Mouse (Mus musculus): ENCODE results near the gene Csn1s1. TPM values are rescaled to one million over a fixed set of nuclear protein-coding genes. Genes with fewer than 3 reads are reported as not detected.

The Csn1s1 gene
- total and polyA plus RNA-seq, 3 experiments: not detected

DNA sequence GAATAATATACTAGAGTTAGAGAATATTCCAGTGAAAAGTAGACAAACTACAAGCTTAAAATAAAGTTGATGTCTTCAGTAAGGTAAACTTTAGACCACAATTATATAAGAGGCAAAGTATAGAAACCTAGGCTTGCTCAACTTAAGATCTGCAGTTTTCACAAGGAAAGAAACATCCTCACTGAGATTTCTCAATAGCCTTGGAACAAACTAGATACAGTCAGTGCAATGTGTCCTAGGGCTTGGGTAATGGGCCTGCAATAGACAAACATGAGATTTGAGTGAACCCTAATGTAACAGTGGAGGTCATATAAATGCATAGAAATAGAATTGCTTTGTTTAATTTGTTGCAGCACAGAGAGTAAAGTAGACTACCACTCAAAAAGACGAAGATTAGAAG lies 39.9 kb downstream of the Csn1s1 start:
- Histone ChIP-seq H3K4me3 (replicated peaks in 1 of 3; ENCODE audit: low read depth in 2 of 3, low read length in 2 of 3, poor library complexity in 1 of 3) (no peak overlapping the region), H3K9ac (ENCODE audit: insufficient read depth, low read depth) (no peak overlapping the region), H3K9me3 (replicated peaks; ENCODE audit: low read length) (no peaks in the 10 kb centered on the region), H3K79me2 (replicated peaks; ENCODE audit: control insufficient read depth, extremely low read depth, insufficient read depth, poor library complexity, severe bottlenecking) (no peaks in the 10 kb centered on the region), H3K36me3 (replicated peaks in 1 of 2; ENCODE audit: control insufficient read depth in 1 of 2, insufficient read depth in 1 of 2, low read length in 1 of 2) (no peaks in the 10 kb centered on the region), H3K4me1 (ENCODE audit: control insufficient read depth in 1 of 2, insufficient read depth in 2 of 2) (no peaks in the 10 kb centered on the region), H3K4me2 (ENCODE audit: insufficient read depth, low read depth, poor library complexity, severe bottlenecking) (no peak overlapping the region), H3K27ac (ENCODE audit: insufficient read depth, low read depth) (no peak overlapping the region), H3K27me3 (replicated peaks) (no peaks in the 10 kb centered on the region)
- dilution Hi-C loops (cut with MboI; ENCODE audit: extremely low pct_ligation_motif_present, extremely low pct_unique_long_range_greater_than_20kb, low sequenced_read_pairs): no loop called here
- no peak for DNase-seq (ENCODE audit: extremely low read depth)
- in situ Hi-C loops (cut with MboI; ENCODE audit: low pct_ligation_motif_present, low pct_unique_long_range_greater_than_20kb, low sequenced_read_pairs): no loop called here
- TF ChIP-seq ZKSCAN1 (IDR thresholded peaks at IDR 0.05; ENCODE audit: borderline replicate concordance, low read depth, low read length) (no peak), RAD21 (IDR thresholded peaks at IDR 0.05; ENCODE audit: low read depth, low read length) (no peak), BHLHE40 (IDR thresholded peaks at IDR 0.05; ENCODE audit: low read depth, low read length) (no peak), ETS1 (conservative IDR thresholded peaks at IDR 0.05; ENCODE audit: low read depth, low read length) (no peak), KAT2A (IDR thresholded peaks at IDR 0.05; ENCODE audit: insufficient replicate concordance, low read length) (no peak), MXI1 (IDR thresholded peaks at IDR 0.05; ENCODE audit: low read depth, low read length) (no peak), CHD2 (IDR thresholded peaks at IDR 0.05; ENCODE audit: low read length) (no peak), TBP (conservative IDR thresholded peaks at IDR 0.05; ENCODE audit: low read depth, low read length) (no peak), RCOR1 (conservative IDR thresholded peaks at IDR 0.05; ENCODE audit: low read depth, low read length) (no peak), MEF2A (IDR thresholded peaks at IDR 0.05; ENCODE audit: borderline replicate concordance, low read depth, low read length) (no peak), PAX5 (IDR thresholded peaks at IDR 0.05; ENCODE audit: low read length) (no peak)

Other genes with a start within 250 kb of the Csn1s1 start
- gene Ugt2b38, start 242.0 kb upstream of the Csn1s1 start, total RNA-seq (2012; rRNA removed): not detected in 2 replicates
- not detected in 2 replicates for gene Ugt2b38, start 242.0 kb upstream of the Csn1s1 start, total RNA-seq (2014; rRNA removed)
- not detected in 2 replicates for gene Ugt2b38, start 242.0 kb upstream of the Csn1s1 start, polyA plus RNA-seq (2012; ENCODE audit: insufficient read length, low read depth)
- not detected in 2 replicates for gene Ugt2a2, start 183.9 kb upstream of the Csn1s1 start, total RNA-seq (2012; rRNA removed)
- not detected in 2 replicates for gene Ugt2a2, start 183.9 kb upstream of the Csn1s1 start, total RNA-seq (2014; rRNA removed)
- not detected in 2 replicates for gene Ugt2a2, start 183.9 kb upstream of the Csn1s1 start, polyA plus RNA-seq (2012; ENCODE audit: insufficient read length, low read depth)
- not detected in 2 replicates for gene Gm43638, start 179.4 kb upstream of the Csn1s1 start, total RNA-seq (2012; rRNA removed)
- gene Gm43638, start 179.4 kb upstream of the Csn1s1 start, total RNA-seq (2014; rRNA removed): not detected in 2 replicates
- gene Gm43638, start 179.4 kb upstream of the Csn1s1 start, polyA plus RNA-seq (2012; ENCODE audit: insufficient read length, low read depth): not detected in 2 replicates
- not detected in 2 replicates for gene Ugt2a1, start 175.3 kb upstream of the Csn1s1 start, total RNA-seq (2012; rRNA removed)
- not detected in 2 replicates for gene Ugt2a1, start 175.3 kb upstream of the Csn1s1 start, total RNA-seq (2014; rRNA removed)
- gene Ugt2a1, start 175.3 kb upstream of the Csn1s1 start, polyA plus RNA-seq (2012; ENCODE audit: insufficient read length, low read depth): not detected in 2 replicates
- not detected in 2 replicates for gene Sult1b1, start 128.0 kb upstream of the Csn1s1 start, total RNA-seq (2012; rRNA removed)
- gene Sult1b1, start 128.0 kb upstream of the Csn1s1 start, total RNA-seq (2014; rRNA removed): not detected in 2 replicates
- gene Sult1b1, start 128.0 kb upstream of the Csn1s1 start, polyA plus RNA-seq (2012; ENCODE audit: insufficient read length, low read depth): not detected in 2 replicates
- gene Sult1d1, start 97.2 kb upstream of the Csn1s1 start, total RNA-seq (2012; rRNA removed): not detected in 2 replicates
- gene Sult1d1, start 97.2 kb upstream of the Csn1s1 start, total RNA-seq (2014; rRNA removed): not detected in 2 replicates
- gene Sult1d1, start 97.2 kb upstream of the Csn1s1 start, polyA plus RNA-seq (2012; ENCODE audit: insufficient read length, low read depth): not detected in 2 replicates
- not detected in 2 replicates for gene Sult1e1, start 74.6 kb upstream of the Csn1s1 start, total RNA-seq (2012; rRNA removed)
- not detected in 2 replicates for gene Sult1e1, start 74.6 kb upstream of the Csn1s1 start, total RNA-seq (2014; rRNA removed)
- gene Sult1e1, start 74.6 kb upstream of the Csn1s1 start, polyA plus RNA-seq (2012; ENCODE audit: insufficient read length, low read depth): not detected in 2 replicates
- gene Csn2, start 33.4 kb downstream of the Csn1s1 start, total RNA-seq (2012; rRNA removed): not detected in 2 replicates
- 0.24 and 0.26 TPM in 2 replicates for gene Csn2, start 33.4 kb downstream of the Csn1s1 start, total RNA-seq (2014; rRNA removed)
- not detected in 2 replicates for gene Csn2, start 33.4 kb downstream of the Csn1s1 start, polyA plus RNA-seq (2012; ENCODE audit: insufficient read length, low read depth)
- not detected in 2 replicates for gene Csn1s2a, start 108.4 kb downstream of the Csn1s1 start, total RNA-seq (2012; rRNA removed)
- gene Csn1s2a, start 108.4 kb downstream of the Csn1s1 start, total RNA-seq (2014; rRNA removed): not detected in 2 replicates
- not detected in 2 replicates for gene Csn1s2a, start 108.4 kb downstream of the Csn1s1 start, polyA plus RNA-seq (2012; ENCODE audit: insufficient read length, low read depth)
- not detected in 2 replicates for gene Csn1s2b, start 141.9 kb downstream of the Csn1s1 start, total RNA-seq (2012; rRNA removed)
- gene Csn1s2b, start 141.9 kb downstream of the Csn1s1 start, total RNA-seq (2014; rRNA removed): not detected in 2 replicates
- not detected in 2 replicates for gene Csn1s2b, start 141.9 kb downstream of the Csn1s1 start, polyA plus RNA-seq (2012; ENCODE audit: insufficient read length, low read depth)
- gene Prr27, start 159.5 kb downstream of the Csn1s1 start, total RNA-seq (2012; rRNA removed): not detected in 2 replicates
- not detected in 2 replicates for gene Prr27, start 159.5 kb downstream of the Csn1s1 start, total RNA-seq (2014; rRNA removed)
- gene Prr27, start 159.5 kb downstream of the Csn1s1 start, polyA plus RNA-seq (2012; ENCODE audit: insufficient read length, low read depth): not detected in 2 replicates
- not detected in 2 replicates for gene Odam, start 218.8 kb downstream of the Csn1s1 start, total RNA-seq (2012; rRNA removed)
- gene Odam, start 218.8 kb downstream of the Csn1s1 start, total RNA-seq (2014; rRNA removed): not detected in 2 replicates
- gene Odam, start 218.8 kb downstream of the Csn1s1 start, polyA plus RNA-seq (2012; ENCODE audit: insufficient read length, low read depth): not detected in 2 replicates

Measured in CH12.LX (cell line).